Mouse (Mus musculus) heart, adult 8-10 months (tissue): ENCODE measurements around the gene Hck. TPM values are rescaled to one million over a fixed set of nuclear protein-coding genes. Genes with fewer than 3 reads are reported as not detected.

Experiments
- DNase-seq: peaks from one replicate; pipeline ENCODE4 v3.0.0; 2022; ENCODE audit warnings: low spot score
- total RNA-seq, 4 experiments: library from RNA; stranded (reverse); gene quantifications; 2 replicates each; pipeline ENCODE4 v1.2.4; 2022

Gene Hck
- total RNA-seq, 4 experiments from 2014 or later: 0.72 to 1.2 (median 0.95) TPM

GRCm38 (mm10) chr2:153151026-153151425 is 42.8 kb downstream of the Hck start:
- DNase-seq: no peak

GRCm38 (mm10) chr2:153151926-153152665 is 43.8 kb downstream of the Hck start:
- DNase-seq: no peak

GRCm38 (mm10) chr2:153153033-153153450 is 44.8 kb downstream of the Hck start:
- no peak for DNase-seq

GRCm38 (mm10) chr2:153157270-153157669 is 49.0 kb downstream of the Hck start:
- no peak for DNase-seq

DNA sequence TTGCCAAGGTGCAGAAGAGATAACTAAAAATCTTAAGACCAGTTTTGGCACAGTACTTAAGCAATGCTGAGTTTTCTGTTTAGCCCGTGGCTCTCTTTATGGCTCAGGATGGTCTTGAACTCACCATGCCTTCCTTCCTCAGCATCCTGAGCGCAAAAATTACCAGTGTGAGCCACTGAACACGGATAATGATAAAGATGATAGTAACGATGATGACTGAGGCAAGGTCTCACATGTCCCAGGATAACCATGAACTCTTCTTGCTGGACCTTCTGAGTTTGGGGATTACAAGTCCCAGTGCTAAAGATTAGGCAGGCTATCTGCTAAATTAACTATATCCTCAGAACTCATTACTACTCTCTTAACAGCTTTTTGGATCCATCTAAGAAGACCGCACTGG is 51.9 kb downstream of the Hck start:
- DNase-seq: no peak

DNA sequence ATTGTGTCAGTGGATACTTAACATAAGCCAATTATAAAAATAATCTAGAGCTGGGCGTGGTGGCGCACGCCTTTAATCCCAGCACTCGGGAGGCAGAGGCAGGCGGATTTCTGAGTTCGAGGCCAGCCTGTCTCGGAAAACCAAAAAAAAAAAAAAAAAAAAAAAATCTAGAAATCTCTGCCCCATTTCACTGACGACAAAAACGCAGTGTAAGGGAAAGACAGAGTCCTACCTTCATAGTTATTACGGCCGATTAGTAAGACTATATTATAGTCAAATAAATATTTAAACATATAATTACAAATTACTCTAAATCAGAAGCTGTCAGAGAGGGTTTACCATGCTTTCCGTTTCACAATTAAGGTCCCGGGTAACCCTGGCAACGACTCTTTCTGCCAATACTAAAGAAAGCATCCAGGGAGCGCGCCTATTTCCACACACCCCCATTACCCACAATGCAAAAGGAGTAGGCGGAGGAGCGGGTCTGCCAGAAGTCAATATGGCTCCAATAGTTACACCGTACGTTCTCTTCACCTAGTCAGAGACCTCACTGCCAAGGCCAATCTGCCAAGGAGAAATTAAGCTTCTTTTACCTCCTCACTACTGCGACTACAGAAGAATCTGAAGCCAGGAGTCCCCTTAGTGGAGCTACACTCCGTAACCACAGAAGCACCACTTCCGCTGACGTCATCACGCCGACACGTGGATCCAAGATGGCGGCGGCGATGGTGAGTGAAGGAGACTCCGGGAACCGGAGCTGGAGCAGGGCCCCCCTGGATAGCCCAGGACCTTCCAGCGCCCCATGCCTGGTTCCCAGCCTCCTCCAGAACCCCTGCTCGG is 52.8 kb downstream of the Hck start, which contains the start of gene Tm9sf4:
Gene Tm9sf4 (plus strand): TSS at position 460 of the 840 bp plus-strand sequence.
- DNase-seq: peak; percentile 95

GRCm38 (mm10) chr2:153161684-153162080 is 53.4 kb downstream of the Hck start:
- DNase-seq: no peak

- DNase-seq: no peak
These were observed 58.9 kb downstream of the Hck start for GRCm38 (mm10) chr2:153167136-153167535.

- no peak for DNase-seq
These were observed 60.0 kb downstream of the Hck start for GRCm38 (mm10) chr2:153168134-153168820.

DNA sequence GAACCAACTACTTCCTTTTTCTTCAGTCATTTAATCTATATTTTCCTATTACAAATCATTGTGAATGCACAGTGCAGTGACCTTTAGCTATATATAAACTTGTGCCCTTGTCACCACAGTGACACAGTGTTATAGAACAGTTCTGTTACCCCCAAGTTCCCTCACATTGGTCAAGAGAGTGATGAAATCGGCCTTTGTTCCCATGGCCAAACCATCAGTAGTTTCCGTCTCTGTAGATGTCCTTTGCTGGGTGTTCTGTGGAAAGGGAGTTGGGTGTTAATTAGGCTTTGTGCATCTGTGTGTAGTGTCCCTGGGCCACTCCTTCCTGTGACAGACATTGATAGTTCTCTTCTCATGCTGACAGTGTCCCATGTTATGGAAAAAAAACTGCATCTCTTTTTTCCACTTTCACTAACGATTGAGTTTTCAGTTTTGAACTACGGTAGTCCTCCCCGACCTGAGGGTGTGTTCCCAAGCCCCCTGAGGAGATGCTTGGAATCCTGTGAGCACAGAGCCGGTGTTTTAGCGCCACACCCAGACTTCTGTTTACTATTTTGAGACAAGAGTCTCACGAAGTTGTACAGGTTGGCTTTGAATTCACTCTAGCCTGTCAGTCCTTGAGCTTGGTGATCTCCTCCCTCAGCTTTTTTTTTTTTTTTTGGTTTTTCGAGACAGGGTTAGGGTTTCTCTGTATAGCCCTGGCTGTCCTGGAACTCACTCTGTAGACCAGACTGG is 62.4 kb downstream of the Hck start:
- no peak for DNase-seq

DNA sequence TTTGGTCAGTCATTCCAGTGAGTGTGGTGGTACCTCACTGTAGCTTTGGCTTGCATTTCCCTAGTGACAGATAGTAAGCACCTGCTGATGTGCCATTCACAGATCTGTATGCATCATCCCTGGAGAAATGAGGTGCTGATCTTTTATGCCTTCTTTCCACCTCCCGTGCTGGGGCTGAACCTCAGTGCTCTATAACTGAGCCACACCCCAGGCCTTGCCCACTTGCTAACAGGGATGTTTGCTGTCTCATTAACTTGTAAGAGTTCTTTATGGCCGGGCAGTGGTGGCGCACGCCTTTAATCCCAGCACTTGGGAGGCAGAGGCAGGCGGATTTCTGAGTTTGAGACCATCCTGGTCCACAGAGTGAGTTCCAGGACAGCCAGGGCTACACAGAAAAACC is 63.7 kb downstream of the Hck start:
- DNase-seq: no peak

DNA sequence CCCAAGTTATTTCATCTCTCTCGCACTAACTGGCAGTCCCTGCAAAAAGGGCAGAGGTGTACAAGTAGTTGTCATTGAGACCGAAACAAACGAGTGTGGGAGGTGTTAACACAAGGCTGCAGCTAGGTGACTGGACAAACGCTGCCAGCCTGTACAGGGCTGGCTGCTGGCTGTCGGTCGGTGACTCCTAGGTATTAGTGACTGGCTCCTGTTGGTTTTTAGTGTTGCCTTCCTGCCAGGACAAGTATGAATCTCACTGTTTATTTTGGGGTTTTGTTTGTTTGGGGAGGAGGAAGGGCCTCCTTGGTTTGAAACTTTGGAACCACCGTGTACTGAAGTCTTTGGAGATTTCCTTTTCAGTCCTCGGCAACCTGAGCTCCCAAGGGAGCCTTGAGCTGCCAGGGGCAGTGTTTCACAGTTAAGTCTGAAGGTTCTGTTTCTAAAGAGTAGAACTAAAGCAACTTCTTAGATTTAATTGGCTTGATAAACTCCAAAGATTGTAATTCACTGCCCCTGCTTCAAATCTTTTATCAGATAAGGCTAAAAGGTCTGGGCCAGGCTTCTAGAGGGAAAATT is 67.8 kb downstream of the Hck start:
- no peak for DNase-seq

- no peak for DNase-seq
These were observed 68.9 kb downstream of the Hck start for GRCm38 (mm10) chr2:153177188-153177587.

DNA sequence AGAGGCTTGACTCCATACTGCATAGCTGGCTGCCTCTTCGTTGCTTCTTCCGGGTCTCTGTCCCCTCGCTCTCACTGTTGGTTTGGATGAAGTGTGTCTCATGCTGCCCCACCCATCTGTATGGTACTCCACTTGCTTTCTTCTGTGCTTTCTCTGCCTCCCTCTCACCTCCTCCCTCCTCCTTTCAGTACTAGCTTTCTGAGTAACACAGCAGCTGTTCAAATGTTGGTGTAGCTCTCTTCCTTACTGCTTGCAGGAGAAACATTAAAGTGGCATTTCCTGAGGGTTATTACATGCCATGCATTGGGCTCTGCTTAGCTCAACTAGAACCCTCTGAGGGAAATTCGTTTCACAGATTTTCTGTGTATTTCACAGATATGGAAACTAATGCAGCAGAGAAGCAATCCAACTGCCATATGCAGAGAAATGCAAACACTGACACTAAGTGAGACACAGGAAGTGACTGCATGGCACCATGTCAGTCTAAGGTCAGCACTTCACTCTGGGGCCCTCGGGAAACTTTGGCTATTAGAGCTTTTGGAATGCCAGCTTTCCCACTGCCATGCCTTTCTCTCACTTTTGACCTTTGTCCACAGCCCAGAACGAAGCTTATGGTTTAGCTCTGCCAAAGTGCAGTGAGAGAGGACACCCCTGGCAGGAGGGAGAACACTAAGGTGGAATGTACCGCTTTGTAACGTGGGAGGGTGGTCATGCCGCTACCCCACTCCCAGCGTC is 71.0 kb downstream of the Hck start:
- no peak for DNase-seq

DNA sequence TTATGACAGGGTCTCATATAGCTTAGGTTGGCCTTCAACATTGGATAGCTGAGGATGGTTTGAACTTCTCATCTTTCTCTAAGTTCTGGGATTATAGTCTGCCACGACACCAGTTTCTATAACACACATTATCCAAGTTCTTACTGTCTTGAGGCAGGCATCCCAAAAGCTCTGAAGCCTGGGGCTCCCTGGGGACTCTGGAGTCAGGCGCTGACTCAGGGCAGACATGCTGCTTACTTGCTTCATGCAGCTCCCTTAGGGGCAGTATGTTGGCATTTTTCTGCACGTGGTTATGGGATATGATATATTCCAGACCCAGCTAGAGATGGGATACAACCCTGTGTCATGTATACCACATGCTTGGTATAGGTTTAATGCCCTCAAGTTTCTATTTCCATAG is 71.7 kb downstream of the Hck start:
- no peak for DNase-seq

DNA sequence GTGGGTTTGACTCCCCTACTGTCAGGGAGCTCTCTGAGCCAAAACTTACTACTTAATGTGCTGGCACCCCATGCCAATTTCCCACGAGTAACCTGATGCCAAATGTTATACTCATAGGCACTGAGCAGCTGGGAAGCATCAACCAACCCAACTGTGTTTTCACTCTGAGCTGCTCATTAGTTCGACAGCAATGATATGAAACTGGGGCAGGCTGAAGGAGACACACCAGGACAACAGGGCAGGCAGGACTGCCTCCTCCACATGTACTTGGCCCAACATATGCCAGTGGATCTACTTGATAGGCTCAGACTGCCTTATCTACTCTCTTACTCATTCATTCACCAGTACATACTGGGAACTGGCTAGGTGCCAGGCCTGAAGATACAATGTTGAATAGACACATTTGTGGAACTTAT is 77.9 kb downstream of the Hck start:
- no peak for DNase-seq

DNA sequence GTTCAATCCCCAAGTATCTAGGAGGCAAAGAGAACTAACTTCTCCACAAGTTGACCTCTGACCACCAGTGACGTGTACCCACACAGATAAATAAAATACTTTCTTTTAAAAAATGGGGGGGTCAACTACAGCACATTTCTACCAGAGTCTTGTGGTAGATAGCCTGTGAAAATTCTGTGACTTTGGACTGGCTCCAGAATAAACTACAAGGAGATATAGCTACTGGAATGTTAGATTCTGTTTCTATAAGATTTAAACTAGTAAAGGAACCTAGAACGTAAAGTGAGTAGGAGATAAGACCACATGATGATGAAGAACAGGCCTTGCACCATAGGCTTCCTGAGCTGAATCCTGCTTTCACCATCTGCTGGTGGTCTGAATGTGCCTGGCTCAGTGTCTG is 79.6 kb downstream of the Hck start:
- no peak for DNase-seq

GRCm38 (mm10) chr2:153191242-153191641 is 83.0 kb downstream of the Hck start:
- no peak for DNase-seq

GRCm38 (mm10) chr2:153194255-153194654 is 86.0 kb downstream of the Hck start:
- no peak for DNase-seq

GRCm38 (mm10) chr2:153198485-153198884 is 90.2 kb downstream of the Hck start:
- no peak for DNase-seq

DNA sequence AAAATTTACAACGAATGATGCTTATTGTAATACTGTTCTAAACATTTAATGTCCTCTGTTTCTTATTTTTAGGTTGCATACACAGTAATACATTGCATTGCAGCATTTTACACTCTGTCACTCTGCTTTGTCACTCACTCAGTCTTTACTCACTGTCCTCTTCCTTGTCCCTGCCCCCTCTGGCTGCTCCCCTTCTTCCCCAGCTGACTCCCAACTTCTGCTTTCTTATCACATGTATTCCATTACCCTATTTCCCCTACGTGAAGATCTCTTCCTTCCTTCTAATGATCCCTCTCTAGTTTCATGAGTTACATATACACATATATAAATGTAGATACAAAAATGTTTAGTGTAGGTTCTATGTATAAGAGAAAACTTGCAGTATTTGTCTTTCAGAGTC is 90.8 kb downstream of the Hck start:
- DNase-seq: no peak
